Mouse (Mus musculus) megakaryocyte, embryonic 14.5 days (primary cell): ENCODE results near the gene Vwa5b1.

Source experiments
- FLI1 ChIP-seq: IDR thresholded peaks from 2 replicates; pipeline ENCODE4 v1.6.1; 2012; ENCODE audit warnings: low read length, inconsistent platforms, mixed read lengths
- GATA1 ChIP-seq: IDR thresholded peaks from 3 replicates; pipeline ENCODE4 v1.6.1; 2012; ENCODE audit warnings: mixed read lengths, low read length, inconsistent platforms, borderline replicate concordance

- no peak for TF ChIP-seq GATA1
- TF ChIP-seq FLI1 = no peak
Observed at GRCm38 (mm10) chr4:138535610-138536009, 100.1 kb downstream of the Vwa5b1 start.
